Mouse (Mus musculus): ENCODE measurements around the gene Ctnna2. TPM values are rescaled to one million over a fixed set of nuclear protein-coding genes. Genes with fewer than 3 reads are reported as not detected.

The Ctnna2 gene
- polyA plus RNA-seq, 1 experiment from 2014 or later = 1.2 TPM

GRCm38 (mm10) chr6:77758164-77758563 lies 221.3 kb downstream of the Ctnna2 start:
- H3K4me3 ChIP-seq (ENCODE audit: low read length) = no peak overlapping the region
- no peak overlapping the region for H3K4me2 ChIP-seq (ENCODE audit: low read depth, low read length)
- H3K9me3 ChIP-seq (replicated peaks; ENCODE audit: control insufficient read depth, low read length) = no peaks in the 10 kb centered on the region
- no peaks in the 10 kb centered on the region for H3K4me1 ChIP-seq (ENCODE audit: control insufficient read depth, insufficient read depth, low read length)
- H3K36me3 ChIP-seq (ENCODE audit: control insufficient read depth, insufficient read depth) = no peaks in the 10 kb centered on the region
- H3K27me3 ChIP-seq (ENCODE audit: control insufficient read depth, insufficient read depth, low read length) = no peaks in the 10 kb centered on the region
- ATAC-seq (replicated peaks; ENCODE audit: extremely low read depth, insufficient read depth, low FRiP score) = no peak
- 68% methylated on average over 3 of the region's 3 CpGs for WGBS
- no peak overlapping the region for H3K27ac ChIP-seq (ENCODE audit: low read length)
- H3K9ac ChIP-seq (ENCODE audit: low read length) = no peak overlapping the region

GRCm38 (mm10) chr6:77745426-77745825 lies 234.1 kb downstream of the Ctnna2 start:
- no peak overlapping the region for H3K4me3 ChIP-seq (ENCODE audit: low read length)
- no peaks in the 10 kb centered on the region for H3K36me3 ChIP-seq (ENCODE audit: control insufficient read depth, insufficient read depth)
- no peaks in the 10 kb centered on the region for H3K27me3 ChIP-seq (ENCODE audit: control insufficient read depth, insufficient read depth, low read length)
- H3K9me3 ChIP-seq (replicated peaks; ENCODE audit: control insufficient read depth, low read length) = no peaks in the 10 kb centered on the region
- H3K4me1 ChIP-seq (ENCODE audit: control insufficient read depth, insufficient read depth, low read length) = no peaks in the 10 kb centered on the region
- no peak overlapping the region for H3K9ac ChIP-seq (ENCODE audit: low read length)
- 79% methylated on average over 5 of the region's 5 CpGs for WGBS
- H3K4me2 ChIP-seq (ENCODE audit: low read depth, low read length) = no peak overlapping the region
- no peak overlapping the region for H3K27ac ChIP-seq (ENCODE audit: low read length)
- ATAC-seq (replicated peaks; ENCODE audit: extremely low read depth, insufficient read depth, low FRiP score) = no peak

GRCm38 (mm10) chr6:77743651-77744050 lies 235.8 kb downstream of the Ctnna2 start:
- no peak for ATAC-seq (replicated peaks; ENCODE audit: extremely low read depth, insufficient read depth, low FRiP score)
- no peak overlapping the region for H3K4me3 ChIP-seq (ENCODE audit: low read length)
- no peak overlapping the region for H3K4me2 ChIP-seq (ENCODE audit: low read depth, low read length)
- no peak overlapping the region for H3K9ac ChIP-seq (ENCODE audit: low read length)
- H3K27ac ChIP-seq (ENCODE audit: low read length) = no peak overlapping the region
- no peaks in the 10 kb centered on the region for H3K27me3 ChIP-seq (ENCODE audit: control insufficient read depth, insufficient read depth, low read length)
- H3K4me1 ChIP-seq (ENCODE audit: control insufficient read depth, insufficient read depth, low read length) = no peaks in the 10 kb centered on the region
- no peaks in the 10 kb centered on the region for H3K9me3 ChIP-seq (replicated peaks; ENCODE audit: control insufficient read depth, low read length)
- H3K36me3 ChIP-seq (ENCODE audit: control insufficient read depth, insufficient read depth) = no peaks in the 10 kb centered on the region

- Histone ChIP-seq H3K36me3 (ENCODE audit: control insufficient read depth, insufficient read depth) (no peaks in the 10 kb centered on the region), H3K9me3 (replicated peaks; ENCODE audit: control insufficient read depth, low read length) (no peaks in the 10 kb centered on the region), H3K4me1 (ENCODE audit: control insufficient read depth, insufficient read depth, low read length) (no peaks in the 10 kb centered on the region), H3K27me3 (ENCODE audit: control insufficient read depth, insufficient read depth, low read length) (no peaks in the 10 kb centered on the region), H3K9ac (ENCODE audit: low read length) (no peak overlapping the region), H3K4me2 (ENCODE audit: low read depth, low read length) (no peak overlapping the region), H3K27ac (ENCODE audit: low read length) (no peak overlapping the region), H3K4me3 (ENCODE audit: low read length) (no peak overlapping the region)
- ATAC-seq (replicated peaks; ENCODE audit: extremely low read depth, insufficient read depth, low FRiP score) = no peak
- 86% methylated on average over 1 of the region's 1 CpGs for WGBS
Measured at GRCm38 (mm10) chr6:77742988-77743387, 236.5 kb downstream of the Ctnna2 start.

GRCm38 (mm10) chr6:77738640-77739039 lies 240.9 kb downstream of the Ctnna2 start:
- Histone ChIP-seq H3K4me3 (ENCODE audit: low read length) (no peak overlapping the region), H3K9ac (ENCODE audit: low read length) (no peak overlapping the region), H3K36me3 (ENCODE audit: control insufficient read depth, insufficient read depth) (no peaks in the 10 kb centered on the region), H3K27ac (ENCODE audit: low read length) (no peak overlapping the region), H3K27me3 (ENCODE audit: control insufficient read depth, insufficient read depth, low read length) (no peaks in the 10 kb centered on the region), H3K4me2 (ENCODE audit: low read depth, low read length) (no peak overlapping the region), H3K4me1 (ENCODE audit: control insufficient read depth, insufficient read depth, low read length) (no peaks in the 10 kb centered on the region), H3K9me3 (replicated peaks; ENCODE audit: control insufficient read depth, low read length) (no peaks in the 10 kb centered on the region)
- WGBS = 64% methylated on average over 4 of the region's 4 CpGs
- no peak for ATAC-seq (replicated peaks; ENCODE audit: extremely low read depth, insufficient read depth, low FRiP score)

- 60% methylated on average over 2 of the region's 2 CpGs for WGBS
- Histone ChIP-seq H3K27ac (ENCODE audit: low read length) (no peak overlapping the region), H3K4me3 (ENCODE audit: low read length) (no peak overlapping the region), H3K4me2 (ENCODE audit: low read depth, low read length) (no peak overlapping the region), H3K9ac (ENCODE audit: low read length) (no peak overlapping the region), H3K36me3 (ENCODE audit: control insufficient read depth, insufficient read depth) (no peaks in the 10 kb centered on the region), H3K4me1 (ENCODE audit: control insufficient read depth, insufficient read depth, low read length) (no peaks in the 10 kb centered on the region), H3K9me3 (replicated peaks; ENCODE audit: control insufficient read depth, low read length) (no peaks in the 10 kb centered on the region), H3K27me3 (ENCODE audit: control insufficient read depth, insufficient read depth, low read length) (no peaks in the 10 kb centered on the region)
- ATAC-seq (replicated peaks; ENCODE audit: extremely low read depth, insufficient read depth, low FRiP score) = no peak
Measured at GRCm38 (mm10) chr6:77724952-77725299, 254.6 kb downstream of the Ctnna2 start.

GRCm38 (mm10) chr6:77724042-77724951 lies 255.2 kb downstream of the Ctnna2 start:
- WGBS = 58% methylated on average over 5 of the region's 5 CpGs
- H3K27ac ChIP-seq (ENCODE audit: low read length) = no peak overlapping the region
- ATAC-seq (replicated peaks; ENCODE audit: extremely low read depth, insufficient read depth, low FRiP score) = no peak

GRCm38 (mm10) chr6:77694093-77694492 lies 285.4 kb downstream of the Ctnna2 start:
- Histone ChIP-seq H3K27ac (ENCODE audit: low read length) (no peak overlapping the region), H3K36me3 (ENCODE audit: control insufficient read depth, insufficient read depth) (no peaks in the 10 kb centered on the region), H3K4me2 (ENCODE audit: low read depth, low read length) (no peak overlapping the region), H3K9ac (ENCODE audit: low read length) (no peak overlapping the region), H3K9me3 (replicated peaks; ENCODE audit: control insufficient read depth, low read length) (no peaks in the 10 kb centered on the region), H3K4me1 (ENCODE audit: control insufficient read depth, insufficient read depth, low read length) (no peaks in the 10 kb centered on the region), H3K4me3 (ENCODE audit: low read length) (no peak overlapping the region), H3K27me3 (ENCODE audit: control insufficient read depth, insufficient read depth, low read length) (no peaks in the 10 kb centered on the region)
- ATAC-seq (replicated peaks; ENCODE audit: extremely low read depth, insufficient read depth, low FRiP score) = no peak

More at GRCm38 (mm10) chr6:77724042-77724951, 255.2 kb downstream of the Ctnna2 start:
- Histone ChIP-seq H3K4me3 (ENCODE audit: low read length) (no peak overlapping the region), H3K36me3 (ENCODE audit: control insufficient read depth, insufficient read depth) (no peaks in the 10 kb centered on the region), H3K4me2 (ENCODE audit: low read depth, low read length) (no peak overlapping the region), H3K9me3 (replicated peaks; ENCODE audit: control insufficient read depth, low read length) (no peaks in the 10 kb centered on the region), H3K27me3 (ENCODE audit: control insufficient read depth, insufficient read depth, low read length) (no peaks in the 10 kb centered on the region), H3K4me1 (ENCODE audit: control insufficient read depth, insufficient read depth, low read length) (no peaks in the 10 kb centered on the region), H3K9ac (ENCODE audit: low read length) (no peak overlapping the region)

- ATAC-seq (replicated peaks; ENCODE audit: extremely low read depth, insufficient read depth, low FRiP score) = no peak
- Histone ChIP-seq H3K4me2 (ENCODE audit: low read depth, low read length) (no peak overlapping the region), H3K9me3 (replicated peaks; ENCODE audit: control insufficient read depth, low read length) (no peaks in the 10 kb centered on the region), H3K4me1 (ENCODE audit: control insufficient read depth, insufficient read depth, low read length) (no peaks in the 10 kb centered on the region), H3K4me3 (ENCODE audit: low read length) (no peak overlapping the region), H3K36me3 (ENCODE audit: control insufficient read depth, insufficient read depth) (no peaks in the 10 kb centered on the region), H3K27ac (ENCODE audit: low read length) (no peak overlapping the region), H3K27me3 (ENCODE audit: control insufficient read depth, insufficient read depth, low read length) (no peaks in the 10 kb centered on the region), H3K9ac (ENCODE audit: low read length) (no peak overlapping the region)
- WGBS = 83% methylated on average over 1 of the region's 1 CpGs
Measured at GRCm38 (mm10) chr6:77687173-77687572, 292.3 kb downstream of the Ctnna2 start.

All from heart, embryonic 16.5 days (tissue).